Mouse (Mus musculus) midbrain, postnatal 0 days (tissue): ENCODE data around the gene Dtx4. TPM values are rescaled to one million over a fixed set of nuclear protein-coding genes. Genes with fewer than 3 reads are reported as not detected.
A peak's percentile ranks its signal among the peaks of the same experiment; 100 is the strongest.

Source experiments
- ATAC-seq: fragments of 200-750 bp; cut with Nextera tagmentation; 2 replicates; pipeline ENCODE4 v1.8.0; 2017; ENCODE audit warnings: moderate number of reproducible peaks, mild to moderate bottlenecking, moderate TSS enrichment, moderate library complexity; ENCODE audit not compliant: low FRiP score
- DNase-seq: peaks from one replicate; pipeline ENCODE4 v3.0.0-alpha.2; 2015; ENCODE audit warnings: low spot score
- H3K27ac ChIP-seq: fragments of 300-500 bp; sonication (generic); 2 replicates; pipeline ENCODE4 v1.5.1; 2014; ENCODE audit warnings: low read depth, mild to moderate bottlenecking, low read length, mixed read lengths
- H3K27me3 ChIP-seq: fragments of 300-500 bp; sonication (generic); 2 replicates; pipeline ENCODE4 v1.6.1; 2014; ENCODE audit warnings: low read length, control low read depth, mixed read lengths; ENCODE audit not compliant: insufficient read depth
- H3K36me3 ChIP-seq: fragments of 300-500 bp; sonication (generic); 2 replicates; pipeline ENCODE4 v1.6.1; 2014; ENCODE audit warnings: low read length, control low read depth, mixed read lengths; ENCODE audit not compliant: insufficient read depth
- H3K4me1 ChIP-seq: fragments of 300-500 bp; sonication (generic); 2 replicates; pipeline ENCODE4 v1.6.1; 2014; ENCODE audit warnings: mild to moderate bottlenecking, control low read depth, antibody characterized with exemption, low read length, mixed read lengths; ENCODE audit not compliant: insufficient read depth
- H3K4me2 ChIP-seq: fragments of 300-500 bp; sonication (generic); 2 replicates; pipeline ENCODE4 v1.6.1; 2014; ENCODE audit warnings: low read depth, mild to moderate bottlenecking, low read length, mixed read lengths; ENCODE audit not compliant: poor library complexity, severe bottlenecking
- H3K4me3 ChIP-seq: fragments of 300-500 bp; sonication (generic); 2 replicates; pipeline ENCODE4 v1.5.1; 2014; ENCODE audit warnings: low read depth, mild to moderate bottlenecking, low read length, moderate library complexity
- H3K9ac ChIP-seq: fragments of 300-500 bp; sonication (generic); replicated peaks from 2 replicates; pipeline ENCODE4 v1.6.1; 2014; ENCODE audit warnings: mild to moderate bottlenecking, low read length, moderate library complexity, mixed read lengths; ENCODE audit not compliant: poor library complexity, severe bottlenecking
- H3K9me3 ChIP-seq: fragments of 300-500 bp; sonication (generic); 2 replicates; pipeline ENCODE4 v1.6.1; 2016; ENCODE audit warnings: low read length, control low read depth
- CTCF ChIP-seq: IDR thresholded peaks from 2 replicates; pipeline ENCODE4 v1.5.1; 2016; ENCODE audit warnings: antibody characterized with exemption, mild to moderate bottlenecking
- WGBS: fragments of 180-500 bp; shearing (Covaris S2); extraction: QIAGEN DNeasy Blood & Tissue Kit; methylation state at CpG from one replicate; pipeline ENCODE4 v1.1.7; 2014; 5-methylcytosine and 5-hydroxymethylcytosine counted together
- polyA plus RNA-seq: library from polyadenylated mRNA; unstranded; fragments of >200 nt; fragmentation: Nextera tagmentation; extraction: Ambion mirVana; gene quantifications from 2 replicates; pipeline ENCODE4 v1.2.1, GENCODE M21; 2015
- total RNA-seq: library from RNA; depleted of rRNA; stranded (reverse); fragments of >200 nt; gene quantifications from 2 replicates; pipeline ENCODE4 v1.2.3, GENCODE M21; 2014

Dtx4 gene
- total and polyA plus RNA-seq, 2 experiments from 2014 or later = 26.3 to 57.5 TPM

- 43% methylated on average over 5 of the region's 5 CpGs for WGBS
- no peak overlapping the region for H3K4me2 ChIP-seq
- no peak for ATAC-seq
- H3K9me3 ChIP-seq = no peaks in the 10 kb centered on the region
- DNase-seq = no peak
- H3K36me3 ChIP-seq = peaks cover 53% of the 10 kb centered on the region
- no peak for TF ChIP-seq CTCF
- H3K27ac ChIP-seq = no peak overlapping the region
- no peaks in the 10 kb centered on the region for H3K27me3 ChIP-seq
- H3K4me1 ChIP-seq = no peaks in the 10 kb centered on the region
- no peak overlapping the region for H3K9ac ChIP-seq
- no peak overlapping the region for H3K4me3 ChIP-seq
These were observed 24.5 kb downstream of the Dtx4 start for GRCm38 (mm10) chr19:12476721-12477270.

- H3K9ac ChIP-seq = no peak overlapping the region
- peaks cover 46% of the 10 kb centered on the region for H3K36me3 ChIP-seq
- H3K4me1 ChIP-seq = no peaks in the 10 kb centered on the region
- no peak overlapping the region for H3K4me2 ChIP-seq
- H3K4me3 ChIP-seq = no peak overlapping the region
- DNase-seq (peak; percentile 93), ATAC-seq (peak; percentile 88)
- TF ChIP-seq CTCF = no peak
- peak overlapping the region; percentile 21; the same call in 1 of the 2 replicates for H3K27ac ChIP-seq
- no peaks in the 10 kb centered on the region for H3K27me3 ChIP-seq
- WGBS = 65% methylated on average over 15 of the region's 15 CpGs
- H3K9me3 ChIP-seq = no peaks in the 10 kb centered on the region
These were observed 25.6 kb downstream of the Dtx4 start for GRCm38 (mm10) chr19:12475380-12476250.

- H3K4me3 ChIP-seq = no peak overlapping the region
- TF ChIP-seq CTCF = no peak
- no peaks in the 10 kb centered on the region for H3K4me1 ChIP-seq
- no peak overlapping the region for H3K4me2 ChIP-seq
- WGBS = 89% methylated on average over 4 of the region's 4 CpGs
- H3K27ac ChIP-seq = no peak overlapping the region
- H3K27me3 ChIP-seq = no peaks in the 10 kb centered on the region
- no peak overlapping the region for H3K9ac ChIP-seq
- no peaks in the 10 kb centered on the region for H3K9me3 ChIP-seq
- no peak for ATAC-seq
- DNase-seq = no peak
- peaks cover 43% of the 10 kb centered on the region for H3K36me3 ChIP-seq
These were observed 27.3 kb downstream of the Dtx4 start for GRCm38 (mm10) chr19:12473951-12474350.

GRCm38 (mm10) chr19:12473201-12473641 is 28.0 kb downstream of the Dtx4 start:
- Histone ChIP-seq H3K4me2 (no peak overlapping the region), H3K9me3 (no peaks in the 10 kb centered on the region), H3K36me3 (peaks cover 46% of the 10 kb centered on the region), H3K4me3 (no peak overlapping the region), H3K9ac (no peak overlapping the region), H3K27ac (no peak overlapping the region), H3K4me1 (no peaks in the 10 kb centered on the region), H3K27me3 (no peaks in the 10 kb centered on the region)
- TF ChIP-seq CTCF = no peak
- DNase-seq (no peak), ATAC-seq (no peak)
- WGBS = 85% methylated on average over 4 of the region's 4 CpGs

- peaks cover 45% of the 10 kb centered on the region for H3K36me3 ChIP-seq
- no peak for ATAC-seq
- H3K9me3 ChIP-seq = no peaks in the 10 kb centered on the region
- WGBS = 85% methylated on average over 5 of the region's 5 CpGs
- no peak for DNase-seq
- H3K9ac ChIP-seq = no peak overlapping the region
- H3K4me3 ChIP-seq = no peak overlapping the region
- H3K27me3 ChIP-seq = no peaks in the 10 kb centered on the region
- no peak overlapping the region for H3K27ac ChIP-seq
- no peak overlapping the region for H3K4me2 ChIP-seq
- H3K4me1 ChIP-seq = no peaks in the 10 kb centered on the region
- no peak for TF ChIP-seq CTCF
These were observed 28.8 kb downstream of the Dtx4 start for GRCm38 (mm10) chr19:12472381-12472976.

- no peak overlapping the region for H3K27ac ChIP-seq
- ATAC-seq = no peak
- 47% methylated on average over 3 of the region's 3 CpGs for WGBS
- peaks cover 39% of the 10 kb centered on the region for H3K36me3 ChIP-seq
- TF ChIP-seq CTCF = no peak
- H3K4me3 ChIP-seq = no peak overlapping the region
- H3K9me3 ChIP-seq = no peaks in the 10 kb centered on the region
- DNase-seq = no peak
- H3K9ac ChIP-seq = no peak overlapping the region
- no peak overlapping the region for H3K4me2 ChIP-seq
- H3K27me3 ChIP-seq = no peaks in the 10 kb centered on the region
- H3K4me1 ChIP-seq = no peaks in the 10 kb centered on the region
These were observed 29.4 kb downstream of the Dtx4 start for GRCm38 (mm10) chr19:12471866-12472265.
